Mouse (Mus musculus) bone marrow macrophage, adult 2 months (primary cell): Measurements from ENCODE around the gene Fem1b.

Source experiments
- CTCF ChIP-seq: IDR thresholded peaks from 2 replicates; pipeline ENCODE4 v1.5.1; 2012; ENCODE audit warnings: low read depth, mild to moderate bottlenecking, low read length, moderate library complexity
- POLR2A ChIP-seq: IDR thresholded peaks from 2 replicates; pipeline ENCODE4 v1.6.1; 2012; ENCODE audit warnings: mild to moderate bottlenecking, low read depth, low read length, borderline replicate concordance

- TF ChIP-seq POLR2A (no peak), CTCF (no peak)
Measured at GRCm38 (mm10) chr9:62768361-62768760, 43.4 kb downstream of the Fem1b start.
